In the genomic region with DNA sequence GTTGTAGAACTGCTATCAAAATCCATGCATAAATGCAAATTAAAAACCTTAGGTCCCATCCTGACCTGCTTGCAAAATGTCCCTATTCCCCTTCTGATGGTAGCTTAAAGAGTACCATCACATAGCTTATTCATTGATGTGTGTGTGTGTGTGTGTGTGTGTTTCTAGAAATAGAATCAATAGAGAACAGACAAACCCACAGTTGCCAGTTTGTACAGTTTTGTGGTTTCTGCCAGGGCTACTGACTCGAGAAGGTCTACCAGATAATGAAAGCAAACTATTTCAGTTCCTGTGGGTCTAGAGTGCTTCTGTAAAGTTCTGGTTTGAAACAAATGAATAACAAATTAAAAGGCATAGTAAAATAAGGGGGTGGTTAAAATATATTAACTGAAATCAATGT, we compare ENCODE assay signal across 22 mouse cellular contexts.
DNase-seq lines count a peak whose midpoint lies in the region; ATAC-seq lines count a peak whose summit lies in the region.
"Had no signal": no experiment of that assay in that cellular context is flagged by ENCODE, and none has a peak within 500 bp of the region (broad histone marks: within the 10 kb centered on the region; RNA-seq: fewer than 3 reads in every experiment).

No protein-coding gene starts in this region.

- ATAC-seq in liver, embryonic 12.5 days, result peak; percentile 64
- ATAC-seq in megakaryocyte-erythroid progenitor cell, adult 5-6 weeks (replicated peaks; ENCODE audit: low FRiP score, low TSS enrichment, poor library complexity, severe bottlenecking), result peak; percentile 76
- ATAC-seq: Patski had no signal

- H3K27ac ChIP-seq in liver, embryonic 12.5 days, result no peak overlapping the region
- H3K27ac ChIP-seq in heart, embryonic 10.5 days, result no peak overlapping the region
- H3K27ac ChIP-seq: embryonic facial prominence, embryonic 13.5 days; forebrain, embryonic 10.5 days; heart, embryonic 15.5 days; hindbrain, embryonic 12.5 days; lung, embryonic 15.5 days; stomach, embryonic 15.5 days had no signal

- no peaks in the 10 kb centered on the region for H3K27me3 ChIP-seq in liver, embryonic 12.5 days (replicated peaks)
- H3K27me3 ChIP-seq in heart, embryonic 10.5 days (ENCODE audit: insufficient read depth, poor library complexity, severe bottlenecking), result no peaks in the 10 kb centered on the region
- H3K27me3 ChIP-seq: embryonic facial prominence, embryonic 13.5 days; heart, embryonic 15.5 days; hindbrain, embryonic 12.5 days; lung, embryonic 15.5 days; Patski; stomach, embryonic 15.5 days had no signal

- H3K36me3 ChIP-seq in liver, embryonic 12.5 days, result no peaks in the 10 kb centered on the region
- H3K36me3 ChIP-seq in heart, embryonic 10.5 days, result no peaks in the 10 kb centered on the region
- H3K36me3 ChIP-seq: embryonic facial prominence, embryonic 13.5 days; forebrain, embryonic 10.5 days; heart, embryonic 15.5 days; hindbrain, embryonic 12.5 days; lung, embryonic 15.5 days; stomach, embryonic 15.5 days had no signal

- H3K4me1 ChIP-seq in liver, embryonic 12.5 days, result no peaks in the 10 kb centered on the region
- H3K4me1 ChIP-seq in heart, embryonic 10.5 days, result no peaks in the 10 kb centered on the region; the same call in 1 of the 2 replicates
- H3K4me1 ChIP-seq: stomach, embryonic 15.5 days had no signal

- no peak overlapping the region for H3K4me3 ChIP-seq in liver, embryonic 12.5 days
- no peak overlapping the region for H3K4me3 ChIP-seq in heart, embryonic 10.5 days
- H3K4me3 ChIP-seq: embryonic facial prominence, embryonic 13.5 days; forebrain, embryonic 10.5 days; heart, embryonic 15.5 days; hindbrain, embryonic 12.5 days; lung, embryonic 15.5 days; stomach, embryonic 15.5 days had no signal

- H3K9me3 ChIP-seq in liver, embryonic 12.5 days (replicated peaks), result no peaks in the 10 kb centered on the region
- no peaks in the 10 kb centered on the region for H3K9me3 ChIP-seq in heart, embryonic 10.5 days
- H3K9me3 ChIP-seq: embryonic facial prominence, embryonic 13.5 days; forebrain, embryonic 10.5 days; heart, embryonic 15.5 days; hindbrain, embryonic 12.5 days; lung, embryonic 15.5 days; stomach, embryonic 15.5 days had no signal

- no peak overlapping the region for H3K9ac ChIP-seq in liver, embryonic 12.5 days
- H3K9ac ChIP-seq: embryonic facial prominence, embryonic 13.5 days; heart, embryonic 15.5 days; hindbrain, embryonic 12.5 days; lung, embryonic 15.5 days; stomach, embryonic 15.5 days had no signal

- WGBS in liver, embryonic 12.5 days (ENCODE audit: insufficient replicate concordance), result 18% methylated on average over 1 of the region's 1 CpGs
- WGBS in heart, embryonic 10.5 days, result 37% methylated on average over 1 of the region's 1 CpGs

- DNase-seq in lung, postnatal 36 days, result peak; percentile 8
- DNase-seq in lung, adult 18-20 months, result no peak
- peak; percentile 47 for DNase-seq in MEL-GATA-1-ER (ENCODE audit: extremely low read depth, low read depth)
- no peak for DNase-seq in frontal cortex, postnatal 14 days (ENCODE audit: low spot score in 2 of 2)
- DNase-seq in heart, embryonic 10.5 days (ENCODE audit: low spot score), result no peak
- no peak for DNase-seq in right cerebral cortex, postnatal 4 days
- DNase-seq: cerebellum, adult 11-12 months; kidney, adult 11 months; kidney, postnatal 25 days; left cerebral cortex, postnatal 4 days; right cerebral cortex, postnatal 25 days; thymus, postnatal 14 days had no signal

- H3K4me2 ChIP-seq in liver, embryonic 12.5 days, result no peak overlapping the region
- H3K4me2 ChIP-seq: embryonic facial prominence, embryonic 13.5 days; heart, embryonic 15.5 days; hindbrain, embryonic 12.5 days; lung, embryonic 15.5 days; midbrain, embryonic 11.5 days; stomach, embryonic 15.5 days had no signal

Comparison
In these comparisons a context has a peak if more than half of its experiments do, and no peak if none do; other contexts are left out.
1. DNase-seq: peak in lung, postnatal 36 days (single experiment) and MEL-GATA-1-ER (single experiment); none in lung, adult 18-20 months (0 of 2), frontal cortex, postnatal 14 days (0 of 2), heart, embryonic 10.5 days (single experiment) and right cerebral cortex, postnatal 4 days (single experiment).